Mouse (Mus musculus): ENCODE results near the gene Hmces. TPM values are rescaled to one million over a fixed set of nuclear protein-coding genes. Genes with fewer than 3 reads are reported as not detected.

Hmces gene
- polyA plus RNA-seq, 1 experiment from 2014 or later, result 56.9 TPM

DNA sequence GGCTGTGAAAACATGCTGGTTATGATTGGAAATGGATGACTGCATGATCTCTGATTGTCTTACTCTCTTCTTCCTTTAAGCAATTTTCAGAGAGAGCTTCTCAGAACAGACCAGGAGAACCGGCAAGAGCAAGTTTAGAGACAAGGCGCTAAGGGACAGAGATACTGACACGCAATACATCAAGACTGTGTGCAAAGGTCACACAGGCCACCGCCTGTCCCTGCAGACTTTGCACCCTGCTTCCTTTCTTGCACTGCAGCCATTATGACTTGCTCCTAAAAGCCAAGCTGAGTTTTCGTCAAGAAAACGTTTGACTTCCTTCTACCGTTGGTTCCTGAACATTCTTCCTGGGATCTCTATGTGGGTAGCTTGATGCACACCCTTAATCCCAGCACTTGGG is 38.2 kb upstream of the Hmces start:
- Histone ChIP-seq H3K9me3 (ENCODE audit: control insufficient read depth, low read length) (no peaks in the 10 kb centered on the region), H3K4me2 (ENCODE audit: low read depth, low read length, severe bottlenecking) (no peak overlapping the region), H3K27me3 (ENCODE audit: control insufficient read depth, insufficient read depth, low read length) (no peaks in the 10 kb centered on the region), H3K4me3 (ENCODE audit: low read depth, low read length) (no peak overlapping the region), H3K27ac (ENCODE audit: low read depth, low read length) (no peak overlapping the region), H3K4me1 (replicated peaks; ENCODE audit: control insufficient read depth, insufficient read depth, low read length) (no peaks in the 10 kb centered on the region), H3K9ac (ENCODE audit: low read length) (no peak overlapping the region), H3K36me3 (ENCODE audit: control insufficient read depth, insufficient read depth, low read length) (no peaks in the 10 kb centered on the region)
- peak; percentile 30 for DNase-seq (ENCODE audit: low spot score)
- 92% methylated on average over 7 of the region's 7 CpGs for WGBS
- ATAC-seq (replicated peaks; ENCODE audit: low FRiP score), result no peak

DNA sequence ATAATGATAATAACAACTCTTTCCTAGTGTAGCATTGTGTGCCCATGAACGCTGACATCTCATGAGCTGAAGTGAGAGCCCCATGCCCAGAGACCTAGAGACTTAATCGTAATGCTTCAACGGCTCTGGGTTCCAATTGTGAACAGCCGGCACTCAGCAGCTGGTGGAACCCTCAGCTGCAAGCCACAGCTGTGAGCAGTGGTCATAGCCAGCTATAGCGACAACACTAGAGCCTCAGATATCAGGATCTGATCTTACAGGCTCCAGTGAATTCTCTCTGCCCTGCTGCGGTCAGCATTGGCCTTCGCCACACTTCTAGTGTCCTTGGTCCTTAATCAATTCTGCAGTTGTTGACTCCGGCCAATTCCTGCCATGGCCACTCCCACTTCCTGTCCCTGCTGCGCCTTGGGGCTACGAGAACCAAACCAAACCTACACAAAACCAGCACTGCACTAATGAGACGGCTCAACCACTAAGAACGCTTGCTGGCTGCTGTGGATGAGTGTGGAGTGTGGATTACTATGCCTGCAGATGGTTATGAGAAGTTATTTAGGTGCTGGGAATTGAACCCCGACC is 37.6 kb upstream of the Hmces start:
- H3K9me3 ChIP-seq (ENCODE audit: control insufficient read depth, low read length), result no peaks in the 10 kb centered on the region
- H3K27ac ChIP-seq (ENCODE audit: low read depth, low read length), result no peak overlapping the region
- 74% methylated on average over 13 of the region's 13 CpGs for WGBS
- DNase-seq (ENCODE audit: low spot score) (peak; percentile 46), ATAC-seq (replicated peaks; ENCODE audit: low FRiP score) (no peak)
- H3K4me2 ChIP-seq (ENCODE audit: low read depth, low read length, severe bottlenecking), result no peak overlapping the region
- no peaks in the 10 kb centered on the region for H3K4me1 ChIP-seq (replicated peaks; ENCODE audit: control insufficient read depth, insufficient read depth, low read length)
- no peaks in the 10 kb centered on the region for H3K27me3 ChIP-seq (ENCODE audit: control insufficient read depth, insufficient read depth, low read length)
- H3K9ac ChIP-seq (ENCODE audit: low read length), result no peak overlapping the region
- no peaks in the 10 kb centered on the region for H3K36me3 ChIP-seq (ENCODE audit: control insufficient read depth, insufficient read depth, low read length)
- H3K4me3 ChIP-seq (ENCODE audit: low read depth, low read length), result no peak overlapping the region

DNA sequence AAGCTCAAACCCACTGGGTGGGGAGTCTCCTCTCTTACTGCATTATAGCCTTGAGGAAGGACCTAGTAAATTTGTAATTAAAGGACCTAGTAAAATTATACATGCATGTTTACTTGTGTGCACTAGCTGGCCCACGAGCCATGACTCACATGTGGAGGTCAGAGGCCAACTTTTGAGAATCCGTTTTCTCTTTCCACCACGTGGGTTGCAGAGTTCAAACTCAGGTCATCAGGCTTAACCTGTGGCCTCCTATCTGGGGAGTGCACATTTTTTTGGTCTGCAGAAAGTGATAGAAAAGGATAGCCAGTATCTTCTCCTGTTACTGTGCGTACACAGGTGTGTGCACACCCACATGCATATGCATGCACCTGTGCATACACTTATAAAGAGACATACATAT is 34.7 kb upstream of the Hmces start:
- no peak overlapping the region for H3K4me3 ChIP-seq (ENCODE audit: low read depth, low read length)
- ATAC-seq (replicated peaks; ENCODE audit: low FRiP score) (no peak), DNase-seq (ENCODE audit: low spot score) (peak; percentile 8)
- no peaks in the 10 kb centered on the region for H3K4me1 ChIP-seq (replicated peaks; ENCODE audit: control insufficient read depth, insufficient read depth, low read length)
- H3K4me2 ChIP-seq (ENCODE audit: low read depth, low read length, severe bottlenecking), result no peak overlapping the region
- WGBS, result 64% methylated on average over 4 of the region's 4 CpGs
- no peaks in the 10 kb centered on the region for H3K9me3 ChIP-seq (ENCODE audit: control insufficient read depth, low read length)
- H3K27me3 ChIP-seq (ENCODE audit: control insufficient read depth, insufficient read depth, low read length), result no peaks in the 10 kb centered on the region
- H3K9ac ChIP-seq (ENCODE audit: low read length), result no peak overlapping the region
- H3K36me3 ChIP-seq (ENCODE audit: control insufficient read depth, insufficient read depth, low read length), result no peaks in the 10 kb centered on the region
- H3K27ac ChIP-seq (ENCODE audit: low read depth, low read length), result no peak overlapping the region

- WGBS, result 81% methylated on average over 3 of the region's 3 CpGs
- Histone ChIP-seq H3K9me3 (ENCODE audit: control insufficient read depth, low read length) (no peaks in the 10 kb centered on the region), H3K36me3 (ENCODE audit: control insufficient read depth, insufficient read depth, low read length) (no peaks in the 10 kb centered on the region), H3K27ac (ENCODE audit: low read depth, low read length) (no peak overlapping the region), H3K9ac (ENCODE audit: low read length) (no peak overlapping the region), H3K4me1 (replicated peaks; ENCODE audit: control insufficient read depth, insufficient read depth, low read length) (no peaks in the 10 kb centered on the region), H3K4me2 (ENCODE audit: low read depth, low read length, severe bottlenecking) (no peak overlapping the region), H3K27me3 (ENCODE audit: control insufficient read depth, insufficient read depth, low read length) (no peaks in the 10 kb centered on the region), H3K4me3 (ENCODE audit: low read depth, low read length) (no peak overlapping the region)
- ATAC-seq (replicated peaks; ENCODE audit: low FRiP score) (no peak), DNase-seq (ENCODE audit: low spot score) (peak; percentile 11)
Observed at GRCm38 (mm10) chr6:87879628-87880027, 34.1 kb upstream of the Hmces start.

- Histone ChIP-seq H3K4me1 (replicated peaks; ENCODE audit: control insufficient read depth, insufficient read depth, low read length) (no peaks in the 10 kb centered on the region), H3K4me2 (ENCODE audit: low read depth, low read length, severe bottlenecking) (no peak overlapping the region), H3K27me3 (ENCODE audit: control insufficient read depth, insufficient read depth, low read length) (no peaks in the 10 kb centered on the region), H3K9me3 (ENCODE audit: control insufficient read depth, low read length) (no peaks in the 10 kb centered on the region), H3K4me3 (ENCODE audit: low read depth, low read length) (no peak overlapping the region), H3K9ac (ENCODE audit: low read length) (no peak overlapping the region), H3K27ac (ENCODE audit: low read depth, low read length) (no peak overlapping the region), H3K36me3 (ENCODE audit: control insufficient read depth, insufficient read depth, low read length) (no peaks in the 10 kb centered on the region)
- DNase-seq (ENCODE audit: low spot score) (no peak), ATAC-seq (replicated peaks; ENCODE audit: low FRiP score) (no peak)
- 77% methylated on average over 3 of the region's 3 CpGs for WGBS
Observed at GRCm38 (mm10) chr6:87882221-87882620, 31.5 kb upstream of the Hmces start.

DNA sequence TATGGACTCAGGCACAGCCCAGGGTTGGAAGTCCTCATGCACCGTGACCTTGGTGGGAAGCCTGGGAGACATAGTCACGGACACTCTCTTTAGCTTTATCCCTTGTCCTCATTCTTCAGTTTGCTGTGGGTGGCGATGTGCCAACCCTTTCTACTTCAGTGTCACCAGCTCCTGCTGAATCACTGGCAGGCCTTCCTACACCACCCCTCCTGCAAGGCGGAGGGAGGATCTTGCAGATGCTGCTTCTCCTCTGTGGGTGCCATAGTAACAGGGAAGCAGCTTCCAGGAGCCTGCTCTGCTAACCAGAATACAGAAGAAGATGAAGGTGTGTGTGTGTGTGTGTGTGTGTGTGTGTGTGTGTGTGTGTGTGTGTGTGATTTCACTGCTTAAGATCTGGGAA is 30.9 kb upstream of the Hmces start:
- Histone ChIP-seq H3K27ac (ENCODE audit: low read depth, low read length) (no peak overlapping the region), H3K4me1 (replicated peaks; ENCODE audit: control insufficient read depth, insufficient read depth, low read length) (no peaks in the 10 kb centered on the region), H3K9me3 (ENCODE audit: control insufficient read depth, low read length) (no peaks in the 10 kb centered on the region), H3K4me2 (ENCODE audit: low read depth, low read length, severe bottlenecking) (no peak overlapping the region), H3K4me3 (ENCODE audit: low read depth, low read length) (no peak overlapping the region), H3K36me3 (ENCODE audit: control insufficient read depth, insufficient read depth, low read length) (no peaks in the 10 kb centered on the region), H3K27me3 (ENCODE audit: control insufficient read depth, insufficient read depth, low read length) (no peaks in the 10 kb centered on the region), H3K9ac (ENCODE audit: low read length) (no peak overlapping the region)
- WGBS, result 65% methylated on average over 4 of the region's 4 CpGs
- peak; percentile 39 for DNase-seq (ENCODE audit: low spot score)
- ATAC-seq (replicated peaks; ENCODE audit: low FRiP score), result no peak

- no peak overlapping the region for H3K9ac ChIP-seq (ENCODE audit: low read length)
- H3K27me3 ChIP-seq (ENCODE audit: control insufficient read depth, insufficient read depth, low read length), result no peaks in the 10 kb centered on the region
- no peak for DNase-seq (ENCODE audit: low spot score)
- peaks cover 2% of the 10 kb centered on the region; the same call in 1 of the 2 replicates for H3K36me3 ChIP-seq (ENCODE audit: control insufficient read depth, insufficient read depth, low read length)
- H3K27ac ChIP-seq (ENCODE audit: low read depth, low read length), result no peak overlapping the region
- peaks cover 6% of the 10 kb centered on the region for H3K4me1 ChIP-seq (replicated peaks; ENCODE audit: control insufficient read depth, insufficient read depth, low read length)
- 94% methylated on average over 1 of the region's 1 CpGs for WGBS
- ATAC-seq (replicated peaks; ENCODE audit: low FRiP score), result no peak
- no peaks in the 10 kb centered on the region for H3K9me3 ChIP-seq (ENCODE audit: control insufficient read depth, low read length)
- H3K4me3 ChIP-seq (ENCODE audit: low read depth, low read length), result no peak overlapping the region
- H3K4me2 ChIP-seq (ENCODE audit: low read depth, low read length, severe bottlenecking), result no peak overlapping the region
Observed at GRCm38 (mm10) chr6:87886721-87887120, 27.0 kb upstream of the Hmces start.

- peak; percentile 100 for DNase-seq (ENCODE audit: low spot score)
Observed at GRCm38 (mm10) chr6:87887594-87888233, 26.0 kb upstream of the Hmces start, which contains the start of gene Copg1. TSS of gene Copg1 (plus strand) at chr6:87887814.

DNA sequence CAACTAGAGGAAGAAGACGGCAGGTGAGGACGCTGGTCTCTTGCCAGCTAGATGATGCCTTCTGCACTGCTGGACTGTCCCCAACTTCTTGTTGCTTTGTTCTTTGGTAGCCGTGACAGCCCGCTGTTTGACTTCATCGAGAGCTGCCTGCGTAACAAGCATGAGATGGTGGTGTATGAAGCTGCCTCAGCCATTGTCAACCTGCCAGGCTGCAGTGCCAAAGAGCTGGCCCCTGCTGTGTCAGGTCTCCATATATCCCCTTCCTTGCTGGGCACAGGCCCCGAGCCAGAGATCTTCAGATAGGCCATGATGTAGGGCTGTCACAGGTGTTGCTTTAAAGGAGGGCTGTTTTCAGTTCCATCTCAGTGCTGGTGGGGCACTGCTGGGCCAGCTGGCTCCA is 19.8 kb upstream of the Hmces start:
- H3K27ac ChIP-seq (ENCODE audit: low read depth, low read length), result no peak overlapping the region
- no peak overlapping the region for H3K4me3 ChIP-seq (ENCODE audit: low read depth, low read length)
- H3K36me3 ChIP-seq (ENCODE audit: control insufficient read depth, insufficient read depth, low read length), result peaks cover 8% of the 10 kb centered on the region; the same call in 1 of the 2 replicates
- DNase-seq (ENCODE audit: low spot score), result no peak
- ATAC-seq (replicated peaks; ENCODE audit: low FRiP score), result no peak
- H3K9me3 ChIP-seq (ENCODE audit: control insufficient read depth, low read length), result no peaks in the 10 kb centered on the region
- 91% methylated on average over 7 of the region's 7 CpGs for WGBS
- H3K4me1 ChIP-seq (replicated peaks; ENCODE audit: control insufficient read depth, insufficient read depth, low read length), result no peaks in the 10 kb centered on the region
- no peak overlapping the region for H3K4me2 ChIP-seq (ENCODE audit: low read depth, low read length, severe bottlenecking)
- H3K27me3 ChIP-seq (ENCODE audit: control insufficient read depth, insufficient read depth, low read length), result no peaks in the 10 kb centered on the region
- no peak overlapping the region for H3K9ac ChIP-seq (ENCODE audit: low read length)

More at GRCm38 (mm10) chr6:87887594-87888233, 26.0 kb upstream of the Hmces start, which contains the start of gene Copg1:
- Histone ChIP-seq H3K36me3 (ENCODE audit: control insufficient read depth, insufficient read depth, low read length) (peaks cover 5% of the 10 kb centered on the region; the same call in 1 of the 2 replicates), H3K4me1 (replicated peaks; ENCODE audit: control insufficient read depth, insufficient read depth, low read length) (peaks cover 6% of the 10 kb centered on the region), H3K4me3 (ENCODE audit: low read depth, low read length) (peak within 1 kb of the TSS; percentile 80), H3K9ac (ENCODE audit: low read length) (peak within 1 kb of the TSS; percentile 92), H3K4me2 (ENCODE audit: low read depth, low read length, severe bottlenecking) (peak within 1 kb of the TSS; percentile 80), H3K9me3 (ENCODE audit: control insufficient read depth, low read length) (no peaks in the 10 kb centered on the region), H3K27ac (ENCODE audit: low read depth, low read length) (no peak within 1 kb of the TSS), H3K27me3 (ENCODE audit: control insufficient read depth, insufficient read depth, low read length) (no peaks in the 10 kb centered on the region)
- peak; percentile 97 for ATAC-seq (replicated peaks; ENCODE audit: low FRiP score)
- WGBS, result under 1% methylated on average over 31 of the region's 31 CpGs

All from forebrain, embryonic 11.5 days (tissue).